Mouse (Mus musculus): ENCODE results near the gene Metap1d. TPM values are rescaled to one million over a fixed set of nuclear protein-coding genes. Genes with fewer than 3 reads are reported as not detected.

Metap1d gene
- total RNA-seq (2021) = 10 to 100 TPM; 12.3 to 19.6 TPM

DNA sequence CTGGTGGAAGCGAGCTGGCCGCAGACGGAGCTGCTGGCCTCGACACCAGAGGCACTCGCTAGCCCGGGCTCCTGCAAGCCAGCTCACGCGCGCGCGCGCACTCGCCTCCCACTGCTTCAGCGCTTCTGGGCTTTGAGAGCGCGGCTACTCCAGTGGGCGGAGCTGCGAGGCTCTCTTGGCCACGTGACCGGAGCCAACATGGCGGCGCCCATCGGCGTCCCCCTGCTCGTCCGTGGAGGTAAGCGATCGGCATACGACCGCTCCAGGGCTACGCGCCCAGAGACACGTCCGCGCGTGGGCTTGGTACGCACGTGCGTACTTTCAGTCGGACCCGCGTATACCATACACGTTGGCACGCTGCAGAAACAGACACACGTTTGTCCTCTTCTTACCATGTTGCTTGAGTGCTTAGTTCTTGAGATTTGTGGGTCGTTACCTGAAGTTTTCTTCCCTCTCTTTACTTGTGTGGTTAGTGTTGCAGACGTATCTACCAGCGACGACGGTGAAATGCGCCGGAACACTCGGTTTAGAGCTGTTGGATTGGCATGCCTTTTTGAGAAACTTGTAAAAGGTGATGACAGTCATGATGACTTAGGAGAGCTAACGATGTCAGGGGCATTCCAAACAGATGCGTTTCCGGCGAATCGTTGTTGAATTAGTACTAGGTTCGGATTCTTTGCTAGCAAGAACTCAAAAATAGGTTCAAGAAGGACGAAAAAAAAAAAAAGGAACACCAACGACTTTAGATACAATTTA is at the start of gene Metap1d:
TSS of gene Metap1d (plus strand) at position 116 of the 756 bp plus-strand sequence.
- peak; percentile 95 to 96 for DNase-seq (ENCODE audit: low spot score in 2 of 2)
- intact Hi-C loops (cut with DNase I) = loop anchor here (5.0 to 10.0 kb wide), 2 partner anchors 74 to 361 kb away; partner anchors contain the start of gene Dlx1

- no peak for DNase-seq (ENCODE audit: low spot score in 2 of 2)
- intact Hi-C loops (cut with DNase I) = no loop called here
Measured at GRCm38 (mm10) chr2:71405613-71406012, 47.5 kb upstream of the Metap1d start.

DNA sequence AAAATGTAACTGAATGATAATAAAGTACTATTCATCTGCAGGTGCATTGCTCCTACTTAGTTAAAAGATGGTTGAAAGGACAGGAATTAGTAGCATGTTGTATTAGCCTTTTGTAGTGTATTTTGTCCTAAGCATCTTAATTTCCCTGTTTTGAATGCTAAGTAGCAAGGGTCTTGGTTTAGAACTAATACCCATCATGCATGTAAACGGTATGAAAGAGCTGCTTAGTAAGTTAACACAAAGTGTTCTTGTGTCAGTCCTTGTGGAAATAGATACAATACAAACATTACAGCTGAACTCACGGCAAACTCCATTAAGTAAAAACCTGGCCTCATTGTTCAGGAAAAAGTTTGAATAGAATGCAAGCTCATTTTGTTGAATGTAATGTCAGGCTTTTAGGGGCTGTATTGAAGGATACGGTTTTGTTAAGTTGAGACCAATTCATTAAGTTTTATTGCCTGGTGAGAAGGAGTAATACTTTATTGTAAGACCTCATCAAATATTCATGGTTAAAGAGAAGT is 34.3 kb upstream of the Metap1d start:
- intact Hi-C loops (cut with DNase I) = no loop called here

DNA sequence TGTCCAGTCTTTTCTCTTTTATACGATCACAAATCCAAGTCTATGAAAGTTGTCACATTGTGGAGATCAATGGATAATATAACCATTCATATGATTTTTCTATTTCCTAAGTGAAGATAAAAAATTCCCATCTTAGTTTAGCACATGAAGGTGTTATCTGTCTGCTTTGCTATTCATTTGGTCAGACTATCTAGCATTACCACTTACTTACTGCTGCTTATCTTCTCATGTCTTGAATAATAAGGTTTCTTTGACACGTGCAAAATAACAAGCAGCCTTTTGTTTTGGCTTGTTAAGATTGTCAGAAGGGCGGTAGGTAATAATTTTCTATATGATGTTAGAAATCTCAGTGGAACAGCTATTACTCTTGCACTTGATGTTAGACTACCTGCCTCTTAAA is 33.7 kb upstream of the Metap1d start:
- DNase-seq (ENCODE audit: low spot score in 2 of 2) = no peak
- intact Hi-C loops (cut with DNase I) = no loop called here

More for the DNA sequence above, 34.3 kb upstream of the Metap1d start:
- DNase-seq (ENCODE audit: low spot score in 2 of 2) = no peak

- no peak for DNase-seq (ENCODE audit: low spot score in 2 of 2)
Measured at GRCm38 (mm10) chr2:71420895-71421425, 32.1 kb upstream of the Metap1d start.

GRCm38 (mm10) chr2:71424545-71424944 is 28.5 kb upstream of the Metap1d start:
- intact Hi-C loops (cut with DNase I) = no loop called here
- DNase-seq (ENCODE audit: low spot score in 2 of 2) = no peak

More at GRCm38 (mm10) chr2:71420895-71421425, 32.1 kb upstream of the Metap1d start:
- intact Hi-C loops (cut with DNase I) = no loop called here

- no peak for DNase-seq (ENCODE audit: low spot score in 2 of 2)
- intact Hi-C loops (cut with DNase I) = no loop called here
Measured at GRCm38 (mm10) chr2:71435440-71435839, 17.6 kb upstream of the Metap1d start.

- DNase-seq (ENCODE audit: low spot score in 2 of 2) = no peak
- intact Hi-C loops (cut with DNase I) = no loop called here
Measured at GRCm38 (mm10) chr2:71443376-71443775, 9.7 kb upstream of the Metap1d start.

DNA sequence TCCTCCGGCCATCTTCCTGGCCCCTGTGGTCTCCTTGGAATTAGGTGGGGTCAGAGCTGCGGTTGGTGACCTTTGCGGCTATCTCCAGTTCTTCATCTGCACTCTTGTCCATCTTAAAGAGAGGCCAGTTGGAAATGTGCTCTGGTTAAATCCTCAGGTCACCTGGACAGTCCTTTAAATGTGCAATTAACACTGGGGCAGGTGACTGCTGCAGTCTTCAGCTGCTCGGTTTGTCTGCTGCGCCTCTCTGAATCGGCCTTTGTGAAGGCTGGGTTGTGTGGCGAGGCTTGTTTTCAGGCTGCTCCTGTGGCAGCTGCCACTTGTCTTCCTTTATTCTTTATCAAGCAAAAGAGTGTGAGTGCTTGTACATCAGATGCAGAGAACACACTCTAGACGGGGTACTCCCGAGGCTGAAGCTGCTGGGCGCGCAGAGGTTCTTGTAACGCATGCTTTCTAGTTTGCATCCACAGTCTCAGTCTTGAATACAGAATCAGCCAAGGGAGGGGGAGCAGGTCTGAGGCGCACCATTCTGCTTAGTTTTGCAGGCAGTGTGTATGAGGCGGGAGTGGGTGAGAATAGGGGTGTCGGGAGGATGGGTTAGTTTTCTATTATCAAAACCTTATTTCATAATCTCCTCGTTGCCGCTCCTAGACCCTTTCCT is 7.4 kb upstream of the Metap1d start:
- intact Hi-C loops (cut with DNase I) = no loop called here
- DNase-seq (ENCODE audit: low spot score in 2 of 2) = no peak

DNA sequence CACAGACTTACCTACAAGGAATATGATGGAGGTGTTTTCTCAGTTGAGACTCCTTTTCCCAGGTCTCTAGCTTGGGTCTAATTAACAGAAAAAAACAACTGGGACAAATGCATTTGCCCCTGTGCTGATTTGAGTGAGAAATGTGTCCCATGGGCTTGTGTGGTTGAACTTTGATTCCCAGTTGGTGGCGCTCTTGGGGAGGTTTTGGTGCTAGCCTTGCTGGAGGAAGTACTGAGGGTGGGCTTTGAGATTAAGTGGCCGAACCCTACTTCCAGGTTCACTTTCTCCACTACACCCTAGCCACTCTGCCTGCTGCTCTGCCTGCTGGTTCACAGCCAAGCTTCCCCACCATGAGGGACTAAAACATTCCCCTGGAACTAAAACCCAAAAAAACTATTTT is 3.5 kb upstream of the Metap1d start:
- intact Hi-C loops (cut with DNase I) = loop anchor here (5.0 to 10.0 kb wide), 2 partner anchors 78 to 365 kb away; partner anchors contain the start of gene Dlx1
- no peak for DNase-seq (ENCODE audit: low spot score in 2 of 2)

GRCm38 (mm10) chr2:71451761-71452160 is 1.3 kb upstream of the Metap1d start:
- no peak for DNase-seq (ENCODE audit: low spot score in 2 of 2)
- intact Hi-C loops (cut with DNase I) = loop anchor here (5.0 to 10.0 kb wide), 2 partner anchors 76 to 363 kb away; partner anchors contain the start of gene Dlx1

GRCm38 (mm10) chr2:71453917-71454260 is 813 bp downstream of the Metap1d start:
- intact Hi-C loops (cut with DNase I) = loop anchor here (5.0 to 10.0 kb wide), 2 partner anchors 73 to 361 kb away; partner anchors contain the start of gene Dlx1
- no peak for DNase-seq (ENCODE audit: low spot score in 2 of 2)

- intact Hi-C loops (cut with DNase I) = loop anchor here (10.0 kb wide), 1 partner anchor 356 kb away; no protein-coding TSS in a partner anchor
- no peak for DNase-seq (ENCODE audit: low spot score in 2 of 2)
Measured at GRCm38 (mm10) chr2:71458624-71459023, 5.5 kb downstream of the Metap1d start.

- no peak for DNase-seq (ENCODE audit: low spot score in 2 of 2)
- intact Hi-C loops (cut with DNase I) = loop anchor here (10.0 kb wide), 1 partner anchor 355 kb away; no protein-coding TSS in a partner anchor
Measured at GRCm38 (mm10) chr2:71459659-71460058, 6.6 kb downstream of the Metap1d start.

- no peak for DNase-seq (ENCODE audit: low spot score in 2 of 2)
- intact Hi-C loops (cut with DNase I) = no loop called here
Measured at GRCm38 (mm10) chr2:71461139-71461538, 8.1 kb downstream of the Metap1d start.

DNA sequence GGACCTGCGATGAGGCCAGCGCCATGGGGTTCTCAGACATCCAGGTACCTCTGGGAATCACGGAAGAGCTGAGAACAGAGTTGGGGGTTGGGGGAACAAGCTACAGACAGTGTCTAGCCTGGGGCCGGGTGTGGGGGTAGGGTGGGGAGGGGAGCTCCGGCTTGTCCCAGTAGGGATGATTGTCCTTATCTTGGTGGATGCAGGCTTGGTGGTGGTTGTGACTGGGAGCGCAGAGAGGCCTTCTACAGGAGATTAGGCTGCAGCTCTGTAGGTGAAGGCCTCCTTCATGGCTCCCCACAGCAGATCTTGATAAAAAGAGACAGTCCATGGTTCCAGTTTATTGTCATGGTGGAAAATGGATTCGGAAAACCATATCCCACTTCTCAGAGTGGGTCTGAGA is 8.5 kb downstream of the Metap1d start:
- DNase-seq (ENCODE audit: low spot score in 2 of 2) = no peak
- intact Hi-C loops (cut with DNase I) = no loop called here

DNA sequence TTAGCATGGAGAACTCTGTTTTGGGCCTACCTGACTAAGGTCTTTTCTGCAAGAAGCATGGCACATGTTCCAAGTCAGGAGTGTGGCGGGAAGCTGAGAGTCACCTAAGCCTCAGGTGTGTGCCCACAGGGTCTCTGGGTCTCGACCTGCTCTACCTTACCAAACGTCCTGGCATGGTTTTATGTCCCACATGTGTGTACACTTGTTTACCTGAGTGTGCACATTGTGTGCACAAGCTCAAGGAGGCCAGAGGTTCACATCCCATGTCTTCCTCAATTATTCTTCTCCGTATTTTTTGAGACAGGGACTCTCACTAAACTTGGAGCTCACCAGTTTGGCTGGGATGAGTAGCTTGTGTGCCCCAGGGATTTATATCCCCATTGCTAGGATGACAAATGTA is 9.0 kb downstream of the Metap1d start:
- no peak for DNase-seq (ENCODE audit: low spot score in 2 of 2)
- intact Hi-C loops (cut with DNase I) = no loop called here

DNA sequence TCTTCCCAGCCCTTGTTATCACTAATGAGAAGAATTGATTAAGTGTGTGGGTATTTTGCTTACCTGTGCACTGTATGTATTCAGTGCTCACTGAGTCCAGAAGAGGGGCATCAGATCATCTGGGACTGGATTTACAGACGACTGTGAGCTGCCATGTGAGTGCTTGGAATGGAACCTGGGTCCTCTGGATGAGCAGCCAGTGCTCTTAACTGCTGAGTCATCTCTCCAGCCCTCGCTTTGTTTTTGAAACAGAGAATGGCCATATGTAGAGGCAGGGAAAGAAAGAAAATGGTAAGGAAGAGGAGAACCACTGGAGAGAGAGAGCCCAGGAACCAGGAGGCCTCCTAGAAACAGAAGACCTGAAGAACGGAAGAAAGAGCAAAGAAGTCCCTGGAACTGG is 9.5 kb downstream of the Metap1d start:
- no peak for DNase-seq (ENCODE audit: low spot score in 2 of 2)
- intact Hi-C loops (cut with DNase I) = no loop called here

- intact Hi-C loops (cut with DNase I) = no loop called here
Measured at GRCm38 (mm10) chr2:71466103-71466502, 13.0 kb downstream of the Metap1d start.

DNA sequence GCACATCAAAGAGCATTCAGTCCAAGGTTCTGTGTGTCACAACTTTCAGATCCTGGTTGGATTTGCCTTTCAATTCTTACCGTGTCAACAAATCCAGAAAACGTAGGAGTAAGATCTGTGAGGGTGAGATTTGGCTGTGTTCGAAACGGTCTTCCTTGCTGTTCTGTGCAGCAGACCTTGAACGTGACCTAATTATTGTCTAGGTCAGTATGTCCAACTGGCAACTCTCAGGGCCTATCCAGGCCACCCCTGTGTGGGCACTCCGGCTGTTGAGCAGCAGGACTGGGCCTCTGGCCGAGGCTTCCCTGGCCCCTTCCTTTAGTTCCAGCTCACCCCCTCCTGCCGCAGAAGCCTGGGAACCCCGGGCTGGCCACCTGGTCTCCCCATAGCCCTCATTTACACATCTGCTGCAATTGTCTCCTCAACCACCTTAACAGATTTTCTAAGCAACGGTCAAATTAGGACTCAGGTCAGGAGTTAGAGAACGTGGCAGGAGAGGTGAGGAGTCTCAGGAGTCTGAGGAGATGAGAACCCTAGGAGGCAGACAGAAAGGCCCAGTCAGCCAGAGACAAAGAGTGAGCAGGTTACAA is 13.9 kb downstream of the Metap1d start:
- intact Hi-C loops (cut with DNase I) = no loop called here
- no peak for DNase-seq (ENCODE audit: low spot score in 2 of 2)

More at GRCm38 (mm10) chr2:71466103-71466502, 13.0 kb downstream of the Metap1d start:
- no peak for DNase-seq (ENCODE audit: low spot score in 2 of 2)
